Mouse (Mus musculus) C2C12 (cell line): Measurements from ENCODE around the gene Zfp384. TPM values are rescaled to one million over a fixed set of nuclear protein-coding genes. Genes with fewer than 3 reads are reported as not detected.
A peak's percentile ranks its signal among the peaks of the same experiment; 100 is the strongest.

Experiments
- H3K27me3 ChIP-seq: one replicate; pipeline ENCODE4 v1.6.1; 2011; ENCODE audit not compliant: control insufficient read depth, insufficient read depth, insufficient read length
- H3K36me3 ChIP-seq: one replicate; pipeline ENCODE4 v1.6.1; 2011; ENCODE audit not compliant: control insufficient read depth, insufficient read depth
- H3K4me3 ChIP-seq: one replicate; pipeline ENCODE4 v1.5.1; 2011; ENCODE audit warnings: mild to moderate bottlenecking, control low read depth; ENCODE audit not compliant: poor library complexity, insufficient read depth, severe bottlenecking
- H3K79me2 ChIP-seq: one replicate; pipeline ENCODE4 v1.6.1; 2011; ENCODE audit not compliant: control insufficient read depth, insufficient read depth
- H3K79me3 ChIP-seq: one replicate; pipeline ENCODE4 v1.6.1; 2011; ENCODE audit warnings: low read depth, control low read depth
- H3ac ChIP-seq: one replicate; pipeline ENCODE3; 2011; ENCODE audit warnings: low read depth; ENCODE audit not compliant: control insufficient read depth, insufficient read length
- CEBPB ChIP-seq: IDR thresholded peaks from one replicate; pipeline ENCODE4 v1.6.1; 2011; ENCODE audit warnings: low read depth, mild to moderate bottlenecking, control low read depth, moderate library complexity
- CTCF ChIP-seq: IDR thresholded peaks from one replicate; pipeline ENCODE4 v1.5.1; 2011; ENCODE audit not compliant: control insufficient read depth, insufficient read depth, insufficient read length
- FOSL1 ChIP-seq: IDR thresholded peaks from one replicate; pipeline ENCODE4 v1.8.0; 2011; ENCODE audit warnings: mild to moderate bottlenecking, low read length; ENCODE audit not compliant: poor library complexity, insufficient read depth, severe bottlenecking
- MAX ChIP-seq: IDR thresholded peaks from one replicate; pipeline ENCODE4 v1.6.1; 2011; ENCODE audit warnings: mild to moderate bottlenecking, control low read depth
- MYOD1 ChIP-seq: IDR thresholded peaks from one replicate; pipeline ENCODE4 v1.6.1; 2011; ENCODE audit warnings: low read depth; ENCODE audit not compliant: control insufficient read depth, insufficient read length
- MYOG ChIP-seq: IDR thresholded peaks from one replicate; pipeline ENCODE4 v1.6.1; 2011; ENCODE audit not compliant: control insufficient read depth, insufficient read length; ENCODE audit errors: extremely low read depth
- USF1 ChIP-seq: IDR thresholded peaks from one replicate; pipeline ENCODE4 v1.6.1; 2011; ENCODE audit warnings: low read depth, mild to moderate bottlenecking, control low read depth, moderate library complexity
- polyA plus RNA-seq: library from polyadenylated mRNA; unstranded; fragments of >200 nt; fragmentation: generic; extraction: Trizol; gene quantifications from one replicate; pipeline ENCODE4 v1.2.1, GENCODE M21; 2012; ENCODE audit warnings: missing spikeins

Zfp384 gene
- polyA plus RNA-seq, 1 experiment = 27.8 TPM

GRCm38 (mm10) chr6:125073825-125074224 is 64.9 kb downstream of the Zfp384 start:
- Histone ChIP-seq H3K79me3 (no peaks in the 10 kb centered on the region), H3K79me2 (no peaks in the 10 kb centered on the region), H3K4me3 (no peak overlapping the region), H3K27me3 (peaks cover 41% of the 10 kb centered on the region), H3K36me3 (no peaks in the 10 kb centered on the region), H3ac (no peak overlapping the region)
- no peak for TF ChIP-seq MAX
- no peak for TF ChIP-seq FOSL1
- no peak for TF ChIP-seq MYOD1
- no peak for TF ChIP-seq MYOG
- no peak for TF ChIP-seq CTCF
- no peak for TF ChIP-seq USF1
- TF ChIP-seq CEBPB = no peak

GRCm38 (mm10) chr6:125081394-125081793 is 72.4 kb downstream of the Zfp384 start:
- Histone ChIP-seq H3K27me3 (peaks cover 9% of the 10 kb centered on the region), H3K79me3 (no peaks in the 10 kb centered on the region), H3K79me2 (no peaks in the 10 kb centered on the region), H3K36me3 (no peaks in the 10 kb centered on the region), H3ac (no peak overlapping the region), H3K4me3 (no peak overlapping the region)
- TF ChIP-seq MAX (no peak), FOSL1 (no peak), USF1 (no peak), MYOD1 (no peak), CEBPB (no peak), CTCF (no peak), MYOG (no peak)

- Histone ChIP-seq H3ac (no peak overlapping the region), H3K36me3 (no peaks in the 10 kb centered on the region), H3K4me3 (no peak overlapping the region), H3K79me2 (no peaks in the 10 kb centered on the region), H3K79me3 (no peaks in the 10 kb centered on the region), H3K27me3 (peaks cover 8% of the 10 kb centered on the region)
- TF ChIP-seq MYOG (no peak), CTCF (peak; percentile 87)
Observed at GRCm38 (mm10) chr6:125081797-125082560, 73.0 kb downstream of the Zfp384 start.

- Histone ChIP-seq H3ac (no peak overlapping the region), H3K79me2 (no peaks in the 10 kb centered on the region), H3K4me3 (no peak overlapping the region), H3K79me3 (no peaks in the 10 kb centered on the region), H3K36me3 (no peaks in the 10 kb centered on the region), H3K27me3 (peaks cover 8% of the 10 kb centered on the region)
- TF ChIP-seq USF1 (no peak), FOSL1 (no peak), CTCF (no peak), MYOG (no peak), CEBPB (no peak), MAX (no peak), MYOD1 (no peak)
Observed at GRCm38 (mm10) chr6:125082801-125083386, 73.9 kb downstream of the Zfp384 start.

GRCm38 (mm10) chr6:125084424-125084823 is 75.5 kb downstream of the Zfp384 start:
- no peaks in the 10 kb centered on the region for H3K36me3 ChIP-seq
- H3K4me3 ChIP-seq = no peak overlapping the region
- no peaks in the 10 kb centered on the region for H3K79me2 ChIP-seq
- no peak overlapping the region for H3ac ChIP-seq
- H3K79me3 ChIP-seq = no peaks in the 10 kb centered on the region
- TF ChIP-seq MYOD1 (no peak), USF1 (no peak), MAX (no peak), MYOG (no peak), CEBPB (no peak), CTCF (peak; percentile 47)
- no peaks in the 10 kb centered on the region for H3K27me3 ChIP-seq

Other genes starting within 250 kb of the Zfp384 start
- 5.5 TPM for gene Eno2, start 239.5 kb upstream of the Zfp384 start, polyA plus RNA-seq
- 0.13 TPM for gene Lrrc23, start 229.4 kb upstream of the Zfp384 start, polyA plus RNA-seq
- gene Spsb2, start 200.5 kb upstream of the Zfp384 start, polyA plus RNA-seq = 24.8 TPM
- gene Tpi1, start 194.8 kb upstream of the Zfp384 start, polyA plus RNA-seq = 604 TPM
- 132 TPM for gene Usp5, start 179.7 kb upstream of the Zfp384 start, polyA plus RNA-seq
- 69.9 TPM for gene Cdca3, start 179.6 kb upstream of the Zfp384 start, polyA plus RNA-seq
- not detected for gene Gnb3, start 168.9 kb upstream of the Zfp384 start, polyA plus RNA-seq
- 1.1 TPM for gene P3h3, start 151.4 kb upstream of the Zfp384 start, polyA plus RNA-seq
- gene Gpr162, start 145.2 kb upstream of the Zfp384 start, polyA plus RNA-seq = 0.05 TPM
- gene Cd4, start 120.9 kb upstream of the Zfp384 start, polyA plus RNA-seq = not detected
- 0.44 TPM for gene Lag3, start 97.4 kb upstream of the Zfp384 start, polyA plus RNA-seq
- gene Ptms, start 89.0 kb upstream of the Zfp384 start, polyA plus RNA-seq = 1,903 TPM
- gene Mlf2, start 77.8 kb upstream of the Zfp384 start, polyA plus RNA-seq = 547 TPM
- 165 TPM for gene Cops7a, start 43.6 kb upstream of the Zfp384 start, polyA plus RNA-seq
- 1.1 TPM for gene Pianp, start 12.5 kb upstream of the Zfp384 start, polyA plus RNA-seq
- 23.6 TPM for gene Ing4, start 30.6 kb downstream of the Zfp384 start, polyA plus RNA-seq
- 0.91 TPM for gene Acrbp, start 40.5 kb downstream of the Zfp384 start, polyA plus RNA-seq
- not detected for gene Lpar5, start 58.8 kb downstream of the Zfp384 start, polyA plus RNA-seq
- 99.7 TPM for gene Chd4, start 86.8 kb downstream of the Zfp384 start, polyA plus RNA-seq
- 132 TPM for gene Nop2, start 122.8 kb downstream of the Zfp384 start, polyA plus RNA-seq
- gene Iffo1, start 136.1 kb downstream of the Zfp384 start, polyA plus RNA-seq = 18.4 TPM
- gene Gapdh, start 157.3 kb downstream of the Zfp384 start, polyA plus RNA-seq = 7,334 TPM
- gene Ncapd2, start 182.6 kb downstream of the Zfp384 start, polyA plus RNA-seq = 78.7 TPM
- gene Mrpl51, start 182.7 kb downstream of the Zfp384 start, polyA plus RNA-seq = 147 TPM
- gene Vamp1, start 206.4 kb downstream of the Zfp384 start, polyA plus RNA-seq = 0.69 TPM
- gene Tapbpl, start 222.7 kb downstream of the Zfp384 start, polyA plus RNA-seq = 2.3 TPM
- gene Cd27, start 227.9 kb downstream of the Zfp384 start, polyA plus RNA-seq = 0.07 TPM